In the genomic region with DNA sequence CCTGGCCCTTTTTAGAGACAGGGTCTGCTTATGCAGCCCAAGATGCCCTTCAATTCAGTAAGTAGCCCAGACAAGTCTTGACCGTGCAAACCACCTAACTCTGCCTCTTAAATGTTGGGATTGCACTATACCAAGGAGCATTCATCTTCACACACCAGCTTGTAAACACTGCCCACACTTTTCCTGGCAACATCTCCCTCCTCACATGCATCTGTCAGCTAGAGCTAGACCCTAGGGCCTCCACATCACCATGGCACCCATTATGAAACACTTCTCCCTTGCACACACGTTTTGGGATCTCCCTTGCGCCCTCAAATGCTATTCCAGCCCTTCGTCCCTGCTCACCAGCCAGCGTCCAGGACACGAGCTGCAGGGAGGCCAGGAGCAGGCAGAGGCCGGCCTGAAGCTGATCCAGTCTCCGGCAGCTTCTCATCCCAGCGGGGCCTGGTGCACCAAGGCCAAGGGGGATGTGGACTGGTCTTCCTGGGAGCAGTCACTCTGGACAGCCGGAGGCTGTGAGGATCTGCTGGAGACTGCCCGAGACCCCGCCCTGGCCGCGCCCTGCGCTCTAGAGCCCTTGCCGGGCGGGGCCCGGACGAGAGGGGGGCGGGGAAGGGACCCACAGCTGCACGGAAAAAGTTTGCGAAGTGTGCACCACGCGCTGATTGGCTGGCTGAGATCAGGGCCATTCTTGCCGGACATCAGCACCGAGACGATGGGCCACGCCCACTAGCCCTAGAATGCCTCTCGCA, we compare ENCODE assay signal across 8 mouse cellular contexts. TPM values are rescaled to one million over a fixed set of nuclear protein-coding genes. Genes with fewer than 3 reads are reported as not detected.
DNase-seq lines count a peak whose midpoint lies in the region; ATAC-seq and TF ChIP-seq lines count a peak whose summit lies in the region.

TSS of gene Col5a3 (minus strand) at position 547 of the 752 bp plus-strand sequence.

- no peaks in the 10 kb centered on the region for H3K9me3 ChIP-seq in ES-E14 (ENCODE audit: control insufficient read depth, insufficient read depth, low read depth, low read length)
- no peaks in the 10 kb centered on the region for H3K9me3 ChIP-seq in hindbrain, postnatal 0 days (ENCODE audit: low read length)

- peak; percentile 17; the same call in 1 of the 2 replicates for ATAC-seq in common myeloid progenitor, adult 5-6 weeks (replicated peaks; ENCODE audit: low read depth, poor library complexity, severe bottlenecking)
- peak; percentile 41 for ATAC-seq in hindbrain, postnatal 0 days

- in situ Hi-C loops in ES-E14 (cut with MboI; ENCODE audit: low sequenced_read_pairs in 2 of 2, unreplicated experiment in 2 of 2) = no loop called here

- TF ChIP-seq CTCF in hindbrain, postnatal 0 days (IDR thresholded peaks at IDR 0.05; ENCODE audit: low read depth) = no peak

- peaks cover 8 to 16% of the 10 kb centered on the region in 2 experiments for H3K4me1 ChIP-seq in ES-E14 (ENCODE audit: control insufficient read depth in 2 of 2, insufficient read depth in 2 of 2, low read length in 2 of 2, poor library complexity in 1 of 2)
- H3K4me1 ChIP-seq in hindbrain, postnatal 0 days (ENCODE audit: insufficient read depth, low read length) = peaks cover 3% of the 10 kb centered on the region; the same call in 1 of the 2 replicates

- H3K4me2 ChIP-seq in hindbrain, postnatal 0 days (ENCODE audit: low read depth, low read length) = peak within 1 kb of the TSS; percentile 49

- no peaks in the 10 kb centered on the region for H3K36me3 ChIP-seq in ES-E14 (ENCODE audit: control insufficient read depth, insufficient read depth, low read length, poor library complexity, severe bottlenecking)
- H3K36me3 ChIP-seq in hindbrain, postnatal 0 days (ENCODE audit: insufficient read depth, low read length) = no peaks in the 10 kb centered on the region

- H3K27ac ChIP-seq in ES-E14 (ENCODE audit: insufficient read depth, low read depth, low read length, poor library complexity, severe bottlenecking) = no peak within 1 kb of the TSS
- no peak within 1 kb of the TSS for H3K27ac ChIP-seq in hindbrain, postnatal 0 days

- 5% methylated on average over 29 of the region's 29 CpGs for WGBS in hindbrain, postnatal 0 days

- intact Hi-C loops in gastrocnemius, postnatal 36 days (cut with DNase I) = no loop called here

- no peak within 1 kb of the TSS for H3K9ac ChIP-seq in ES-E14 (ENCODE audit: insufficient read depth, low read depth, low read length, poor library complexity, severe bottlenecking)
- H3K9ac ChIP-seq in hindbrain, postnatal 0 days (replicated peaks; ENCODE audit: low read length) = no peak within 1 kb of the TSS

- H3K4me3 ChIP-seq in ES-E14 (ENCODE audit: insufficient read depth in 1 of 2, low read depth in 1 of 2, low read length in 2 of 2, poor library complexity in 1 of 2, severe bottlenecking in 1 of 2) = peak within 1 kb of the TSS; percentile 3 to 46; a peak in 2 of 4 replicates
- H3K4me3 ChIP-seq in hindbrain, postnatal 0 days (ENCODE audit: low read length) = 0 out of 2 replicates have a peak within 1 kb of the TSS, but pooled peaks have one; percentile 15

- no peaks in the 10 kb centered on the region for H3K27me3 ChIP-seq in hindbrain, postnatal 0 days (ENCODE audit: insufficient read depth, low read length)

- DNase-seq in ES-E14 (ENCODE audit: low read depth, low spot score) = peak; percentile 47
- peak; percentile 71 to 82 for DNase-seq in gastrocnemius, postnatal 36 days
- DNase-seq in hindbrain, postnatal 0 days (ENCODE audit: low spot score) = peak; percentile 8
- peak; percentile 61 to 63 for DNase-seq in lung, adult 18-20 months
- peak; percentile 39 for DNase-seq in ovary, postnatal 14 days (ENCODE audit: low spot score)
- no peak for DNase-seq in B cell, adult 2 months
- DNase-seq in thymus, postnatal 4 days = no peak

TF ChIP-seq in ES-E14, 5 proteins besides CTCF, POLR2A, EP300 and RAD21:
- TF ChIP-seq CHD2 (IDR thresholded peaks at IDR 0.05; ENCODE audit: low read depth, low read length) = no peak
- no peak for TF ChIP-seq ZC3H11A (IDR thresholded peaks at IDR 0.05; ENCODE audit: borderline replicate concordance, low read depth, low read length)
- TF ChIP-seq HCFC1 (IDR thresholded peaks at IDR 0.05; ENCODE audit: borderline replicate concordance, insufficient read depth, low read length) = no peak
- no peak for TF ChIP-seq ZNF384 (IDR thresholded peaks at IDR 0.05; ENCODE audit: low read depth, low read length)
- TF ChIP-seq MAFK (IDR thresholded peaks at IDR 0.05; ENCODE audit: insufficient read depth, low read depth, low read length) = no peak

RNA-seq across cellular contexts. Expression of gene Col5a3, which starts in this region (rescaled TPM):
- 2.3 TPM in 2 replicates for total RNA-seq in ES-E14 (2012; rRNA removed)
- total RNA-seq in common myeloid progenitor, adult 5-6 weeks (2017) = 0.27 TPM in 1 of 2 replicates, not detected in the other
- total RNA-seq in gastrocnemius, postnatal 36 days (2021) = 10 to 100 TPM; 26.1 to 33.6 TPM
- 3.3 and 4.0 TPM in 2 replicates for total RNA-seq in hindbrain, postnatal 0 days (2014; rRNA removed)
- 1.1 and 1.5 TPM in 2 replicates for polyA plus RNA-seq in hindbrain, postnatal 0 days (2015; fragmentation: Nextera tagmentation; extraction: Ambion mirVana)

Comparison
In these comparisons a context has a peak if more than half of its experiments do, and no peak if none do; other contexts are left out.
1. Peak in ATAC-seq in common myeloid progenitor, adult 5-6 weeks; RNA of the gene not detected or under 1 TPM.
2. DNase-seq: peak in ES-E14 (single experiment), gastrocnemius, postnatal 36 days (2 of 2), hindbrain, postnatal 0 days (single experiment), lung, adult 18-20 months (2 of 2) and ovary, postnatal 14 days (single experiment); none in B cell, adult 2 months (0 of 2) and thymus, postnatal 4 days (single experiment).